Mouse (Mus musculus) forebrain, embryonic 12.5 days (tissue): Measurements from ENCODE around the gene Gm21663. TPM values are rescaled to one million over a fixed set of nuclear protein-coding genes. Genes with fewer than 3 reads are reported as not detected.
"Not testable (repeated sequence)": the region's sequence is repeated elsewhere in the genome, so short reads cannot be mapped to it uniquely, and the experiment has no call there.

ENCODE experiments used
- ATAC-seq: fragments of 200-750 bp; cut with Nextera tagmentation; 2 replicates; pipeline ENCODE4 v1.8.0; 2017; ENCODE audit warnings: moderate TSS enrichment; ENCODE audit not compliant: low FRiP score
- H3K27ac ChIP-seq: fragments of 300-500 bp; sonication (generic); 2 replicates; pipeline ENCODE4 v1.5.1; 2016; ENCODE audit warnings: mild to moderate bottlenecking
- H3K27me3 ChIP-seq: fragments of 300-500 bp; sonication (generic); 2 replicates; pipeline ENCODE4 v1.6.1; 2016; ENCODE audit warnings: mild to moderate bottlenecking
- H3K36me3 ChIP-seq: fragments of 300-500 bp; sonication (generic); replicated peaks from 2 replicates; pipeline ENCODE4 v1.6.1; 2016; ENCODE audit warnings: mild to moderate bottlenecking
- H3K4me1 ChIP-seq: fragments of 300-500 bp; sonication (generic); 2 replicates; pipeline ENCODE4 v1.6.1; 2016
- H3K4me2 ChIP-seq: fragments of 300-500 bp; sonication (generic); 2 replicates; pipeline ENCODE4 v1.6.1; 2016; ENCODE audit warnings: mild to moderate bottlenecking, moderate library complexity
- H3K4me3 ChIP-seq: fragments of 300-500 bp; sonication (generic); replicated peaks from 2 replicates; pipeline ENCODE4 v1.5.1; 2016; ENCODE audit warnings: mild to moderate bottlenecking
- H3K9ac ChIP-seq: fragments of 300-500 bp; sonication (generic); 2 replicates; pipeline ENCODE4 v1.6.1; 2016; ENCODE audit warnings: mild to moderate bottlenecking
- H3K9me3 ChIP-seq: fragments of 300-500 bp; sonication (generic); 2 replicates; pipeline ENCODE4 v1.6.1; 2016
- WGBS: fragments of 180-500 bp; shearing (Covaris S2); methylation state at CpG from one replicate; pipeline ENCODE4 v1.1.7; 2016; 5-methylcytosine and 5-hydroxymethylcytosine counted together
- polyA plus RNA-seq: library from polyadenylated mRNA; unstranded; fragments of >200 nt; fragmentation: Nextera tagmentation; extraction: Ambion mirVana; gene quantifications from 2 replicates; pipeline ENCODE4 v1.2.1, GENCODE M21; 2016

Gene Gm21663
- not detected in 2 replicates for polyA plus RNA-seq

- not testable (repeated sequence) for H3K27ac ChIP-seq, ATAC-seq, H3K9me3 ChIP-seq, H3K4me1 ChIP-seq, H3K36me3 ChIP-seq, H3K4me3 ChIP-seq, H3K27me3 ChIP-seq, H3K9ac ChIP-seq, H3K4me2 ChIP-seq
- WGBS: 52% methylated on average over 2 of the region's 2 CpGs
Observed at GRCm38 (mm10) chr5:25942281-25942680, at the start of gene Gm21663. Gene Gm21663 (minus strand): TSS chr5:25942381.

DNA sequence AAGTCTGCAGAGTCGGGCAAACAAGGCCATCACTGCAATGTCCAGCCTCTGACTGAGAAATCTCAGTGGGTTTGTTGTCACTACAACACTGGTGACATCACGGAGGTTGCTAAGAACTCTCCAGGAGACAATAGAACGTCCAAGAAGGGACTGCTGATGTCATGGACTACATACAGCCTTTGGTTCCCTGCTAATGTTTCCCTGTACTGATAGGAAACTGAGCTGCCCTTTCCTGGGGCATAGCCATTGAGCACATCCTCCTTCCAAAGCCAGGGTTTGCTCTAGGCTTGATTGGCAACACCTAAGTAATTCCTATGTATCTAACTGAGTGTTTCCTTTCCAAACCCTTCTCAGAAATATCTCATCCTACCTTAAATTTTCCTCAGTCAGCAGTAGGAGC is 46.4 kb upstream of the Gm21663 start, which contains the start of gene Gm21698:
Gm21698 (minus strand) TSS at position 101 of the 400 bp plus-strand sequence.
- not testable (repeated sequence) for H3K4me1 ChIP-seq
- no CpG with 5 or more reads among the region's 3 CpGs for WGBS

GRCm38 (mm10) chr5:25972563-25972962 is 30.4 kb upstream of the Gm21663 start, which contains the start of gene Gm21680:
Gene Gm21680 (minus strand): TSS chr5:25972663.
- not testable (repeated sequence) for H3K9ac ChIP-seq, H3K4me1 ChIP-seq, H3K4me2 ChIP-seq, H3K9me3 ChIP-seq, H3K36me3 ChIP-seq, H3K27me3 ChIP-seq, H3K4me3 ChIP-seq, H3K27ac ChIP-seq, ATAC-seq
- no CpG with 5 or more reads among the region's 2 CpGs for WGBS

More for the DNA sequence above, 46.4 kb upstream of the Gm21663 start, which contains the start of gene Gm21698:
- not testable (repeated sequence) for H3K4me2 ChIP-seq, H3K36me3 ChIP-seq, H3K27me3 ChIP-seq, H3K9ac ChIP-seq, H3K4me3 ChIP-seq, H3K9me3 ChIP-seq, H3K27ac ChIP-seq, ATAC-seq

GRCm38 (mm10) chr5:25957050-25957449 is 14.9 kb upstream of the Gm21663 start:
- not testable (repeated sequence) for H3K27me3 ChIP-seq, H3K9ac ChIP-seq, H3K27ac ChIP-seq, H3K36me3 ChIP-seq, H3K9me3 ChIP-seq, ATAC-seq, H3K4me1 ChIP-seq
- Histone ChIP-seq H3K4me3 (peak overlapping the region; percentile 21), H3K4me2 (peak overlapping the region; percentile 42)
- WGBS: 71% methylated on average over 17 of the region's 17 CpGs

GRCm38 (mm10) chr5:25956611-25957010 is 14.4 kb upstream of the Gm21663 start:
- H3K4me3 ChIP-seq: peak overlapping the region; percentile 21
- not testable (repeated sequence) for H3K9ac ChIP-seq, H3K36me3 ChIP-seq, H3K9me3 ChIP-seq, H3K27ac ChIP-seq, H3K27me3 ChIP-seq, H3K4me1 ChIP-seq
- peak; percentile 64; the same call in 1 of the 2 replicates for ATAC-seq
- peak overlapping the region; percentile 42 for H3K4me2 ChIP-seq
- WGBS: 38% methylated on average over 32 of the region's 32 CpGs

- H3K9ac ChIP-seq, H3K4me1 ChIP-seq, H3K9me3 ChIP-seq, H3K36me3 ChIP-seq, H3K4me3 ChIP-seq, H3K4me2 ChIP-seq, ATAC-seq, H3K27ac ChIP-seq, H3K27me3 ChIP-seq: not testable (repeated sequence)
- WGBS: 75% methylated on average over 2 of the region's 2 CpGs
Observed at GRCm38 (mm10) chr5:25954317-25954716, 12.1 kb upstream of the Gm21663 start, which contains the start of gene Gm21671. Gene Gm21671 (minus strand): TSS chr5:25954417.

- H3K9me3 ChIP-seq, H3K27ac ChIP-seq, H3K4me3 ChIP-seq, H3K36me3 ChIP-seq, ATAC-seq, H3K9ac ChIP-seq, H3K27me3 ChIP-seq, H3K4me1 ChIP-seq, H3K4me2 ChIP-seq: not testable (repeated sequence)
- 88% methylated on average over 2 of the region's 2 CpGs for WGBS
Observed at GRCm38 (mm10) chr5:25945391-25945790, 3.2 kb upstream of the Gm21663 start.

GRCm38 (mm10) chr5:25891321-25891720 is 50.9 kb downstream of the Gm21663 start:
- WGBS: 85% methylated on average over 1 of the region's 1 CpGs
- no peak overlapping the region for H3K4me3 ChIP-seq
- no peaks in the 10 kb centered on the region for H3K36me3 ChIP-seq
- peaks cover 8% of the 10 kb centered on the region; the same call in 1 of the 2 replicates for H3K4me1 ChIP-seq
- no peak for ATAC-seq
- H3K27ac ChIP-seq: no peak overlapping the region
- no peak overlapping the region for H3K9ac ChIP-seq
- H3K27me3 ChIP-seq: no peaks in the 10 kb centered on the region
- H3K9me3 ChIP-seq: no peaks in the 10 kb centered on the region
- H3K4me2 ChIP-seq: no peak overlapping the region

- Histone ChIP-seq H3K9ac (no peak overlapping the region), H3K27ac (no peak overlapping the region), H3K9me3 (no peaks in the 10 kb centered on the region; the same call in 1 of the 2 replicates), H3K4me1 (peaks cover 8% of the 10 kb centered on the region; the same call in 1 of the 2 replicates), H3K4me3 (no peak overlapping the region), H3K4me2 (no peak overlapping the region), H3K27me3 (no peaks in the 10 kb centered on the region), H3K36me3 (no peaks in the 10 kb centered on the region)
- WGBS: 59% methylated on average over 3 of the region's 3 CpGs
- ATAC-seq: no peak
Observed at GRCm38 (mm10) chr5:25889746-25890382, 52.3 kb downstream of the Gm21663 start.

- ATAC-seq: no peak
- Histone ChIP-seq H3K4me1 (no peaks in the 10 kb centered on the region), H3K9ac (no peak overlapping the region), H3K4me3 (no peak overlapping the region), H3K4me2 (no peak overlapping the region), H3K36me3 (no peaks in the 10 kb centered on the region), H3K27ac (no peak overlapping the region), H3K27me3 (no peaks in the 10 kb centered on the region), H3K9me3 (no peaks in the 10 kb centered on the region; the same call in 1 of the 2 replicates)
- WGBS: 86% methylated on average over 3 of the region's 3 CpGs
Observed at GRCm38 (mm10) chr5:25886708-25887107, 55.5 kb downstream of the Gm21663 start.

Other genes starting within 250 kb of the Gm21663 start
- 14.0 and 18.1 TPM in 2 replicates for gene Xrcc2, start 236.6 kb downstream of the Gm21663 start, polyA plus RNA-seq
- 19.5 and 20.2 TPM in 2 replicates for gene Actr3b, start 182.4 kb downstream of the Gm21663 start, polyA plus RNA-seq
- gene Gm21671, start 12.0 kb upstream of the Gm21663 start, polyA plus RNA-seq: 0.08 TPM in 1 of 2 replicates, not detected in the other
- gene Gm21680, start 30.3 kb upstream of the Gm21663 start, polyA plus RNA-seq: 0.06 TPM in 1 of 2 replicates, not detected in the other
- not detected in 2 replicates for gene Gm21698, start 46.3 kb upstream of the Gm21663 start, polyA plus RNA-seq
- not detected in 2 replicates for gene Gm1979, start 62.4 kb upstream of the Gm21663 start, polyA plus RNA-seq
- gene Gm5862, start 80.5 kb upstream of the Gm21663 start, polyA plus RNA-seq: not detected in 2 replicates
- gene Speer4a, start 97.2 kb upstream of the Gm21663 start, polyA plus RNA-seq: 0.10 TPM in 1 of 2 replicates, not detected in the other
- gene Gm7347, start 116.2 kb upstream of the Gm21663 start, polyA plus RNA-seq: not detected in 2 replicates
- gene Gm10471, start 146.9 kb upstream of the Gm21663 start, polyA plus RNA-seq: not detected in 2 replicates
- gene 5031410I06Rik, start 163.0 kb upstream of the Gm21663 start, polyA plus RNA-seq: not detected in 2 replicates
- gene Gm10220, start 179.0 kb upstream of the Gm21663 start, polyA plus RNA-seq: not detected in 2 replicates